Mouse (Mus musculus) neural tube, embryonic 15.5 days (tissue): ENCODE data around the gene D5Ertd579e. TPM values are rescaled to one million over a fixed set of nuclear protein-coding genes. Genes with fewer than 3 reads are reported as not detected.
"Not testable (repeated sequence)": the region's sequence is repeated elsewhere in the genome, so short reads cannot be mapped to it uniquely, and the experiment has no call there.

Experiments used
- ATAC-seq: fragments of 200-750 bp; cut with Nextera tagmentation; 2 replicates; pipeline ENCODE4 v1.8.0; 2017; ENCODE audit warnings: mild to moderate bottlenecking, moderate TSS enrichment, moderate library complexity; ENCODE audit not compliant: low FRiP score
- H3K27ac ChIP-seq: fragments of 300-500 bp; sonication (generic); replicated peaks from 2 replicates; pipeline ENCODE4 v1.5.1; 2015; ENCODE audit warnings: mild to moderate bottlenecking, inconsistent platforms
- H3K27me3 ChIP-seq: fragments of 300-500 bp; sonication (generic); replicated peaks from 2 replicates; pipeline ENCODE4 v1.6.1; 2015; ENCODE audit warnings: inconsistent platforms
- H3K36me3 ChIP-seq: fragments of 300-500 bp; sonication (generic); 2 replicates; pipeline ENCODE4 v1.6.1; 2015; ENCODE audit warnings: inconsistent platforms
- H3K4me1 ChIP-seq: fragments of 300-500 bp; sonication (generic); 2 replicates; pipeline ENCODE4 v1.6.1; 2015; ENCODE audit warnings: inconsistent platforms
- H3K4me2 ChIP-seq: fragments of 300-500 bp; sonication (generic); 2 replicates; pipeline ENCODE4 v1.6.1; 2015; ENCODE audit warnings: inconsistent platforms, mild to moderate bottlenecking, moderate library complexity
- H3K4me3 ChIP-seq: fragments of 300-500 bp; sonication (generic); replicated peaks from 2 replicates; pipeline ENCODE4 v1.5.1; 2015; ENCODE audit warnings: mild to moderate bottlenecking, inconsistent platforms
- H3K9ac ChIP-seq: fragments of 300-500 bp; sonication (generic); replicated peaks from 2 replicates; pipeline ENCODE4 v1.6.1; 2015; ENCODE audit warnings: mild to moderate bottlenecking, inconsistent platforms
- H3K9me3 ChIP-seq: fragments of 300-500 bp; sonication (generic); replicated peaks from 2 replicates; pipeline ENCODE4 v1.6.1; 2016; ENCODE audit warnings: inconsistent platforms
- WGBS: fragments of 180-500 bp; shearing (Covaris S2); methylation state at CpG from one replicate; pipeline ENCODE4 v1.1.7; 2015; ENCODE audit warnings: mixed read lengths; 5-methylcytosine and 5-hydroxymethylcytosine counted together
- polyA plus RNA-seq: library from polyadenylated mRNA; unstranded; fragments of >200 nt; fragmentation: Nextera tagmentation; extraction: Ambion mirVana; gene quantifications from 2 replicates; pipeline ENCODE4 v1.2.1, GENCODE M21; 2015

D5Ertd579e gene
- polyA plus RNA-seq, 1 experiment from 2014 or later, result 29.1 TPM

DNA sequence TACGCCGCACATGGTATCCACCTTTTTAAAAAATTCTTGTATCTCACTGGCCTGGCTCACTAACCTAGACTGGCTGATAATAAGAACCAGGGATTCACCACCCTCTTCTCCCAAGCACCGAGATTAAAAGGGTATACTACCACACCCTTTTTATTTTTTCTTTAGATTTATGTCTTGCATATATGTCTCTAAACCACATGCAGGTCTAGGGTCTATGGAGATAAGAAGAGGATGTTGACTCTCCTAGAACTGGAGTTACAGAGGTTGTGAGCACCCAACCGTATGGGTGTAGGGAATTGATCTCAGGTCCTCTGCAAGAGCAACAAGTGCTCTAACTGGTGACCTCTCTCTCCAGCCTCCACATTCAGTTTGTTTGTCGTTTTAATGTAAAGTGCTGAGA lies 17.9 kb downstream of the D5Ertd579e start:
- no peak overlapping the region for H3K9ac ChIP-seq
- no peak overlapping the region for H3K4me3 ChIP-seq
- H3K4me1 ChIP-seq, result peaks cover 6% of the 10 kb centered on the region; the same call in 1 of the 2 replicates
- H3K36me3 ChIP-seq, result no peaks in the 10 kb centered on the region
- no peaks in the 10 kb centered on the region for H3K27me3 ChIP-seq
- WGBS, result 95% methylated on average over 5 of the region's 5 CpGs
- no peaks in the 10 kb centered on the region for H3K9me3 ChIP-seq
- no peak overlapping the region for H3K27ac ChIP-seq
- ATAC-seq, result no peak
- H3K4me2 ChIP-seq, result no peak overlapping the region

GRCm38 (mm10) chr5:36675466-36675865 lies 20.4 kb downstream of the D5Ertd579e start:
- Histone ChIP-seq H3K9me3 (no peaks in the 10 kb centered on the region), H3K4me2 (no peak overlapping the region), H3K4me3 (no peak overlapping the region), H3K27ac (no peak overlapping the region), H3K36me3 (peaks cover 12% of the 10 kb centered on the region), H3K9ac (no peak overlapping the region), H3K4me1 (peaks cover 4% of the 10 kb centered on the region; the same call in 1 of the 2 replicates), H3K27me3 (no peaks in the 10 kb centered on the region)
- ATAC-seq, result no peak
- 51% methylated on average over 1 of the region's 1 CpGs for WGBS

DNA sequence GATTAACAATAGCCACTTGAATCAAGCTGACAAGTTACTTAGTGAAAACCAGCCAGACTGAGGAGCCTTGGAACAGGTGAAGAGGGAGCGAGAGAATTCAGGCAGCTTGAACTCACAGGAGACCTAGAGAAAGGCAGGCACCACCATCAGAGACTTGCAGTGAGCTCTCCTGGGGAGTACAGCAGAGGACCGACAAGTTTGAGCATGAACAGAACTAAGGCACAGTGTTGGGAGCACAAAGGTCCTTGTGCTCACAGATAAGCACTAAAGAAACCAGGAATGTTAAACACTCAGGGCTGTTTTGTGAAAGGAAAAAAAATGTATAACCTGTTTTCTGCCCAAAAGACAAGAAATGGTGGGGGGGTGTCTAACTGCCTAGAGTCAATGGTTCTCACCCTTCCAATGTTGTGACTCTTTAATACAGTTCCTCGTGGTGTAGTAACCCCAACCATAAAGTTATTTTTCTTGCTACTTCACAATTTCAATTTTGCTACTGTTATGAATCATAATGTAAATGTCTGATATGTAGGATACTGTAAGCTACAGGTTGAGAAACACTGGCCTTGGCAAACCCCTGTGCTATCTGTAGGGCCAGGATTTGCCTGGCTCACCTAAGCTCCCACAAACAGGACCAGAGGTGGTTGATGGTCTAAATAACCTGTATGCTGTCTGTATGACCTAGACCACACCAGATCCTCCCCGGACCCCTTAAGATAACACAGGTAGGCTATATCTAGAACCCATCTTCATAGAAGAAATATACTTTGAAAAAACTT lies 21.0 kb downstream of the D5Ertd579e start:
- no peaks in the 10 kb centered on the region for H3K9me3 ChIP-seq
- H3K4me2 ChIP-seq, result no peak overlapping the region
- H3K36me3 ChIP-seq, result peaks cover 17% of the 10 kb centered on the region
- no peak overlapping the region for H3K9ac ChIP-seq
- no peak for ATAC-seq
- no peak overlapping the region for H3K4me3 ChIP-seq
- 0 out of 2 replicates have a peak, but pooled peaks cover 3% of the 10 kb centered on the region for H3K4me1 ChIP-seq
- no peaks in the 10 kb centered on the region for H3K27me3 ChIP-seq
- 81% methylated on average over 4 of the region's 4 CpGs for WGBS
- no peak overlapping the region for H3K27ac ChIP-seq

DNA sequence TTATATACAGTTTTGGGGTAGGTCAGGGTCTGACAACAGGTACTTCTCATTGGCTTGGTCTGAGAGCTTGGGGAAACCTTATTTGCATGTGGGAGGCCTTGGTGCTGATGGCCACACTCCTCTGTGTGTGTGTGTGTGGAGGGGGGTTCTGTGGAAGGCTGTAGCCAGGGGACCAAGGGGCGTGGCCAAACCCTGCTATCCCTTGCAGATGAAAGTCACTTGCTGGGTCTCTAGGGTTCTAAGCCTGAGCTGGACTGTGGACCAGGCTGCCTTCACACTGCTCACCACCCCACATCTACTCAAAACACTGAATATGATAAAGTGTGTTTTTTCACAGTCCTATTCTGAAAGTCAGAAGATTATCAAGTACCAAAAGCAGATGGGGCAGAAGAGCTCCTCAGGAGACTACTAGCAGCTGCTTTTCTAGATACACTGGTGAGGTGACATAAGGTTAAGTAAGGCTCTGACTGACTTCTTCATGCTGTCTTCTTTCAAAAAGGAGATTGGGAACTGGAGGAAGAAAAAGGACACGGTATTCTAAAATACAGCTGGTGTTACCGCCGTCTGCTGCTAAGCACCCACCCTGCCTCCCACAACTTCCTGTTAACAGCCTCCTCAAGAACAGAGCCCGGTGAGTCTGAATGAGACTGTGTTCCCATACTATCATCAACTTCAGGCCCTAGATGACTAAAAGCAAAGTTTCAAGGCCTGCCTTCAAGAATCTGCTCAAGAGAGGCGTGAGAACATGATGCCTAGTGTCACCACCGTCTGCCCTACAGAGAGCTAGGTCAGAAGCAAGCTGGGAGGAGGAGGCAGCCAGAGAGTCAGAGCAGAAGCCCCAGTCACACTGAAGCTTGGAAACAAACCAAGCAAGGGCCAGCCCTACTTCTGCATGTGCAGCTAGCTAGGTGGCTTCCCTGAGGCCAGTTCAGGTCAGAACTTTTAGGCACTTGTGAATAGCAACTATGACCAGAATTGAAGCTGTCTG lies 26.5 kb downstream of the D5Ertd579e start:
- 92% methylated on average over 7 of the region's 7 CpGs for WGBS
- H3K9me3 ChIP-seq, result no peaks in the 10 kb centered on the region
- no peak overlapping the region for H3K27ac ChIP-seq
- no peaks in the 10 kb centered on the region for H3K27me3 ChIP-seq
- H3K4me1 ChIP-seq, result no peaks in the 10 kb centered on the region
- H3K36me3 ChIP-seq, result peaks cover 37% of the 10 kb centered on the region
- ATAC-seq, result no peak
- no peak overlapping the region for H3K4me2 ChIP-seq
- H3K9ac ChIP-seq, result no peak overlapping the region
- H3K4me3 ChIP-seq, result no peak overlapping the region

DNA sequence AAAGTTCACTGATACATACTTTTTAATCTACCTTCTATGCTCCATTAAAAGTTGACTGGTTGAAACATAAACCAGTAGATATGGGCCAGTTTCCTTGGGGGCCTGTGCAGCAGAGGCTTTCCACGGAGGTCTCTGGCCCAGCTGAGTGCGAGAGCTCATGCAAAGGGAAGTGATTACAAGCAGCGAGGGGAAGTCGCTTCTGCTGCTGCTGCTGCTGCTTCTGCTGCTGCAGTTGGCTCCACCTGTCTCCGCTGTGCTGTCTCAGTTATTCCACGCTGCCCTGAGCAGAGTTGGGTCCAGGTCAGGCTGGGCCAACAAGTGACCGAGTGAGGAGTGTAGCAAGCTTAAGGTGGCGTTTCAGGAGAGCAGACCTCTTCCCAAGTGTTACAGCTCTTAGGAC lies 27.3 kb downstream of the D5Ertd579e start:
- Histone ChIP-seq H3K9me3 (no peaks in the 10 kb centered on the region), H3K4me3 (no peak overlapping the region), H3K27ac (no peak overlapping the region), H3K9ac (no peak overlapping the region), H3K27me3 (no peaks in the 10 kb centered on the region), H3K4me1 (no peaks in the 10 kb centered on the region), H3K4me2 (no peak overlapping the region), H3K36me3 (peaks cover 37% of the 10 kb centered on the region)
- ATAC-seq, result no peak
- 94% methylated on average over 8 of the region's 8 CpGs for WGBS

DNA sequence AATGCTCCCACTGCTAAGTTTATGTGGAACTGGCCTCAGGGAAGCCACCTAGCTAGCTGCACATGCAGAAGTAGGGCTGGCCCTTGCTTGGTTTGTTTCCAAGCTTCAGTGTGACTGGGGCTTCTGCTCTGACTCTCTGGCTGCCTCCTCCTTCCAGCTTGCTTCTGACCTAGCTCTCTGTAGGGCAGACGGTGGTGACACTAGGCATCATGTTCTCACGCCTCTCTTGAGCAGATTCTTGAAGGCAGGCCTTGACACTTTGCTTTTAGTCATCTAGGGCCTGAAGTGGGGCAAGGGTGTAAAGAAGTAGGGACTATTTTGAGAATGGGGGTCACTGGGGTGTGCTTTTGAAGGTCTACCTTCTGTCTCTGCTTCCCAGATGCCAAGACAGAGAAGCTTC lies 27.8 kb downstream of the D5Ertd579e start:
- not testable (repeated sequence) for H3K9ac ChIP-seq, H3K27me3 ChIP-seq, H3K9me3 ChIP-seq, H3K27ac ChIP-seq, H3K4me2 ChIP-seq, H3K4me1 ChIP-seq, ATAC-seq, H3K4me3 ChIP-seq
- WGBS, result 94% methylated on average over 2 of the region's 2 CpGs
- H3K36me3 ChIP-seq, result peaks cover 37% of the 10 kb centered on the region

GRCm38 (mm10) chr5:36667165-36667564 lies 28.7 kb downstream of the D5Ertd579e start:
- Histone ChIP-seq H3K36me3 (peaks cover 33% of the 10 kb centered on the region), H3K27me3 (no peaks in the 10 kb centered on the region), H3K27ac (no peak overlapping the region), H3K4me3 (no peak overlapping the region), H3K9ac (no peak overlapping the region), H3K9me3 (no peaks in the 10 kb centered on the region), H3K4me2 (no peak overlapping the region), H3K4me1 (no peaks in the 10 kb centered on the region)
- 94% methylated on average over 5 of the region's 5 CpGs for whole genome bisulfite sequencing
- no peak for ATAC-seq

GRCm38 (mm10) chr5:36666699-36667098 lies 29.1 kb downstream of the D5Ertd579e start:
- ATAC-seq, H3K4me2 ChIP-seq, H3K27ac ChIP-seq, H3K4me3 ChIP-seq, H3K4me1 ChIP-seq, H3K9ac ChIP-seq, H3K9me3 ChIP-seq, H3K27me3 ChIP-seq: not testable (repeated sequence)
- peaks cover 31% of the 10 kb centered on the region for H3K36me3 ChIP-seq
- WGBS, result 98% methylated on average over 2 of the region's 2 CpGs

DNA sequence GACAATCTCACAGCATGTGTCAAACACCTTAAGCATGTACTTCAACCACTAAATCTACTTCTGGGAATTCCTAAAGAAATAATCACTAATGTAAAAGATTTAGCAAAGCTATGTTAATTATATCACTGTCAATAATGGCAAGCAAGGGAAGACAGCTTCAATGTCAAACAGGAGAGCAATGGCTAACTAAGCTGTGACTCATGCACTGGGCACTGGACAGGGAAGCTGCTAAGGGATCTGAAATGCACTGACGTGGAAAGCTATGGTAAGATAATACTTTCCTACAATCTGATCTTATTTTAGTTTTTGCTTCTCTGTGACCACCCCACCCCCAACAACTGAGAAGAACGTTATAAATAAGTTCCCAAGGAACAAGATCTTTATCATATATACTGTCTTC lies 32.5 kb downstream of the D5Ertd579e start:
- no peak for ATAC-seq
- WGBS, result 83% methylated on average over 2 of the region's 2 CpGs

DNA sequence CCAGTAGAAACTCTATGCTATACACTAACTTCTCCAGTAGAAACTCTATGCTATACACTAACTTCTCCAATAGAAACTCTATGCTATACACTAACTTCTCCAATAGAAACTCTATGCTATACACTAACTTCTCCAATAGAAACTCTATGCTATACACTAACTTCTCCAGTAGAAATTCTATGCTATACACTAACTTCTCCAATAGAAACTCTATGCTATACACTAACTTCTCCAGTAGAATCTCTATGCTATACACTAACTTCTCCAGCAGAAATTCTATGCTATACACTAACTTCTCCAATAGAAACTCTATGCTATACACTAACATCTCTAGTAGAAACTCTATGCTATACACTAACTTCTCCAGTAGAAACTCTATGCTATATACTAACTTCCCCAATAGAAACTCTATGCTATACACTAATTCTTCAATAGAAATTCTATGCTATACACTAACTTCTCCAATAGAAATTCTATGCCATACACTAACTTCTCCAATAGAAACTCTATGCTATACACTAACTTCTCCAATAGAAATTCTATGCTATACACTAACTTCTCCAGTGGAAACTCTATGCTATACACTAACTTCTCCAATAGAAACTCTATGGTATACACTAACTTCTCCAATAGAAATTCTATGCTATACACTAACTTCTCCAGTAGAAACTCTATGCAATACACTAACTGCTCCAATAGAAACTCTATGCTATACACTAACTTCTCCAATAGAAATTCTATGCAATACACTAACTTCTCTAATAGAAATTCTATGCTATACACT lies 34.7 kb downstream of the D5Ertd579e start:
- not testable (repeated sequence) for H3K9me3 ChIP-seq, ATAC-seq

More for the DNA sequence above, 32.5 kb downstream of the D5Ertd579e start:
- Histone ChIP-seq H3K4me2 (no peak overlapping the region), H3K4me3 (no peak overlapping the region), H3K36me3 (peaks cover 9% of the 10 kb centered on the region), H3K27me3 (no peaks in the 10 kb centered on the region), H3K27ac (no peak overlapping the region), H3K9ac (no peak overlapping the region), H3K4me1 (no peaks in the 10 kb centered on the region), H3K9me3 (no peaks in the 10 kb centered on the region)

GRCm38 (mm10) chr5:36625612-36626011 lies 70.2 kb downstream of the D5Ertd579e start:
- Histone ChIP-seq H3K4me2 (no peak overlapping the region), H3K27ac (no peak overlapping the region), H3K4me3 (no peak overlapping the region), H3K4me1 (0 out of 2 replicates have a peak, but pooled peaks cover 3% of the 10 kb centered on the region), H3K36me3 (peaks cover 10% of the 10 kb centered on the region; the same call in 1 of the 2 replicates), H3K9me3 (no peaks in the 10 kb centered on the region), H3K9ac (no peak overlapping the region), H3K27me3 (no peaks in the 10 kb centered on the region)
- whole genome bisulfite sequencing, result 78% methylated on average over 5 of the region's 5 CpGs
- ATAC-seq, result no peak

More for the DNA sequence above, 34.7 kb downstream of the D5Ertd579e start:
- not testable (repeated sequence) for H3K4me1 ChIP-seq, H3K9ac ChIP-seq, H3K27me3 ChIP-seq, H3K27ac ChIP-seq, H3K4me3 ChIP-seq, H3K36me3 ChIP-seq, H3K4me2 ChIP-seq
